Mouse (Mus musculus): ENCODE data around the gene Serpina5.
"Not testable (repeated sequence)": the region's sequence is repeated elsewhere in the genome, so short reads cannot be mapped to it uniquely, and the experiment has no call there.

Gene Serpina5

GRCm38 (mm10) chr12:104108507-104108906 lies 7.6 kb downstream of the Serpina5 start:
- H3K4me3 ChIP-seq (replicated peaks; ENCODE audit: low read length), result no peak overlapping the region
- no peak for TF ChIP-seq POU5F1 (IDR thresholded peaks at IDR 0.05; ENCODE audit: borderline replicate concordance, low read length)
- no peak for TF ChIP-seq NANOG (IDR thresholded peaks at IDR 0.05; ENCODE audit: borderline replicate concordance, low read length)
- TF ChIP-seq CTCF (conservative IDR thresholded peaks at IDR 0.05; ENCODE audit: low read length), result no peak

GRCm38 (mm10) chr12:104112333-104112732 lies 11.4 kb downstream of the Serpina5 start, which contains the start of gene Serpina3a:
Gene Serpina3a (plus strand): TSS chr12:104112724.
- H3K4me1 ChIP-seq (replicated peaks; ENCODE audit: low read depth, low read length); H3K9me3 ChIP-seq (ENCODE audit: low read length); H3K27me3 ChIP-seq (ENCODE audit: insufficient read depth, low read length); H3K36me3 ChIP-seq (ENCODE audit: insufficient read depth, low read length); H3K4me3 ChIP-seq (replicated peaks; ENCODE audit: low read length): not testable (repeated sequence)

More at GRCm38 (mm10) chr12:104108507-104108906, 7.6 kb downstream of the Serpina5 start:
- 0 out of 2 replicates have a peak, but pooled peaks cover 6% of the 10 kb centered on the region for H3K9me3 ChIP-seq (ENCODE audit: low read length)
- no peaks in the 10 kb centered on the region for H3K4me1 ChIP-seq (replicated peaks; ENCODE audit: low read depth, low read length)
- no peaks in the 10 kb centered on the region for H3K27me3 ChIP-seq (ENCODE audit: insufficient read depth, low read length)
- no peaks in the 10 kb centered on the region for H3K36me3 ChIP-seq (ENCODE audit: insufficient read depth, low read length)

DNA sequence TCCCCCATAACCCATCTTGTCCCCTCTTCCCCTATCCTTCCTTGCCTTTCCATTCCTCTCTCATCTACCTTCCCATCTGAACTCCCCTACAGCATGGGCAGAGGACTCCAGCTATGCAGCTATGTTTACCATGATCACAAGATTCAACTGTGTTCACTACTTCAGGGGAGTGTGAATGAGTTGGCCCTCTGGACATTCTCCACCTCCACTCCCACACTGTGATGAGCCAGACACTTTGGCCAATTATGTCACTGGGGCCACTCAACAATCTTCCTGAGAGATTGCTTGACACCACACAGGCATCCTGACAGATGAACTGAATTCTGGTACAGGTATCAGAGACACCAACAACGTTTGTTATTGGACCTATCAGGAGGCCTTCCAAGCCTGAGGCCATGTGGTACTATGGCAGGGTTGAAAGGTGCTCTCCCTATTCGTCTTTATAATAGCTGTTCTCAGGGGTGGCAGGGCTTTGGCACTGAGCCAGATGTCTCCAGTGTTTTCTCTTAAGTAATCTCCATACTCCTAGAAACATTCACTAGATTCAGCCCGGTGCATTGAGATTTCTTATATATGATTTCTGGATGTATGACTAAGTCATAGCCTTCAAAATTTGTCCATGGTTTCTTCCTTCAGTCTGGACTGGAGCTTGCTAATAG lies 14.1 kb downstream of the Serpina5 start:
- TF ChIP-seq POU5F1 (IDR thresholded peaks at IDR 0.05; ENCODE audit: borderline replicate concordance, low read length) (no peak), NANOG (IDR thresholded peaks at IDR 0.05; ENCODE audit: borderline replicate concordance, low read length) (no peak), CTCF (conservative IDR thresholded peaks at IDR 0.05; ENCODE audit: low read length) (no peak)
- peaks cover 6% of the 10 kb centered on the region for H3K9me3 ChIP-seq (ENCODE audit: low read length)
- no peaks in the 10 kb centered on the region for H3K27me3 ChIP-seq (ENCODE audit: insufficient read depth, low read length)
- no peak overlapping the region for H3K4me3 ChIP-seq (replicated peaks; ENCODE audit: low read length)
- no peaks in the 10 kb centered on the region for H3K36me3 ChIP-seq (ENCODE audit: insufficient read depth, low read length)
- no peaks in the 10 kb centered on the region for H3K4me1 ChIP-seq (replicated peaks; ENCODE audit: low read depth, low read length)

DNA sequence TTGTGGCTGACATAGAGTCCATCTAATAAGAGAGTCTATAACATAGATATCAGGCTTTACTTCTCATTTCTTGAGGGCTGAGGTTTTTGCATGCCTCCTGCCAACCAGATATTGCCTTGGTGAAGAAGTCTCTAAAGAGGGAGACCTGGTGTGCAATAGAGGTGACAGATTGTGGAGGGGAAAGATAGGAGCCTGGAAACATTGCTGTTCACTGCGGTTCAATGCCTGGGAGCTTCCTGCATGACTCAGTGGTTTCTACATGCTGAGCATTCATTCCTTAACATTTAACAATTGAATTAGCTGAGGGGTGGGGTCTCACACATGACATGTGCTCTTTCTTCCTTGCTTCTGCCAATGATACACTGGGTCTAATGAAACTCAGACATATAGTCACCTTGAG lies 22.2 kb downstream of the Serpina5 start:
- TF ChIP-seq POU5F1 (IDR thresholded peaks at IDR 0.05; ENCODE audit: borderline replicate concordance, low read length), result no peak
- no peak for TF ChIP-seq NANOG (IDR thresholded peaks at IDR 0.05; ENCODE audit: borderline replicate concordance, low read length)
- TF ChIP-seq CTCF (conservative IDR thresholded peaks at IDR 0.05; ENCODE audit: low read length), result no peak
- H3K4me1 ChIP-seq (replicated peaks; ENCODE audit: low read depth, low read length), result no peaks in the 10 kb centered on the region
- H3K27me3 ChIP-seq (ENCODE audit: insufficient read depth, low read length), result no peaks in the 10 kb centered on the region
- H3K4me3 ChIP-seq (replicated peaks; ENCODE audit: low read length), result no peak overlapping the region
- H3K36me3 ChIP-seq (ENCODE audit: insufficient read depth, low read length), result no peaks in the 10 kb centered on the region
- peaks cover 3% of the 10 kb centered on the region for H3K9me3 ChIP-seq (ENCODE audit: low read length)

DNA sequence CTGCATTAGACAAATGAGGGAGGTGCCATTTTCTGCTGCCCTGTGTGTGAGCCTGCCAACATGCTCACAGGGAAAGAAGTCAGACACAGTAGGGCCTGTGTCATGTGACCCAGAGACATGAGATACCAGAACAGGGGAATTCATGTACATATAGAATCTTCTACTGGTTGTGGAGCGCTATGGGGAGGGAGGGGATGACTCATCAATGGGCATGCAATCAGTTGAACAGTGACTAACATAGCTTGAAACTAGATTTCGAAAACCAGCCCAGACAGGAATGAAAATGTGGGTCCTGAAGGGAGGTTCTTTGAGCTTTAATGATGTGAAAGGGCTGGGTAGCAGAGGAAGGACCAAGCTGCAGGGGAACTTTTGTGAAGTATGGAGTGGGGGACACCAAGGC lies 23.1 kb downstream of the Serpina5 start:
- Histone ChIP-seq H3K4me1 (replicated peaks; ENCODE audit: low read depth, low read length) (no peaks in the 10 kb centered on the region), H3K27me3 (ENCODE audit: insufficient read depth, low read length) (no peaks in the 10 kb centered on the region), H3K9me3 (ENCODE audit: low read length) (peaks cover 3% of the 10 kb centered on the region), H3K36me3 (ENCODE audit: insufficient read depth, low read length) (no peaks in the 10 kb centered on the region), H3K4me3 (replicated peaks; ENCODE audit: low read length) (no peak overlapping the region)
- TF ChIP-seq CTCF (conservative IDR thresholded peaks at IDR 0.05; ENCODE audit: low read length) (no peak), POU5F1 (IDR thresholded peaks at IDR 0.05; ENCODE audit: borderline replicate concordance, low read length) (no peak), NANOG (IDR thresholded peaks at IDR 0.05; ENCODE audit: borderline replicate concordance, low read length) (no peak)

- Histone ChIP-seq H3K9me3 (ENCODE audit: low read length) (peaks cover 2% of the 10 kb centered on the region), H3K36me3 (ENCODE audit: insufficient read depth, low read length) (no peaks in the 10 kb centered on the region), H3K27me3 (ENCODE audit: insufficient read depth, low read length) (no peaks in the 10 kb centered on the region), H3K4me3 (replicated peaks; ENCODE audit: low read length) (no peak overlapping the region), H3K4me1 (replicated peaks; ENCODE audit: low read depth, low read length) (no peaks in the 10 kb centered on the region)
- TF ChIP-seq POU5F1 (IDR thresholded peaks at IDR 0.05; ENCODE audit: borderline replicate concordance, low read length), result no peak
- no peak for TF ChIP-seq CTCF (conservative IDR thresholded peaks at IDR 0.05; ENCODE audit: low read length)
- TF ChIP-seq NANOG (IDR thresholded peaks at IDR 0.05; ENCODE audit: borderline replicate concordance, low read length), result no peak
Measured at GRCm38 (mm10) chr12:104125021-104125560, 24.2 kb downstream of the Serpina5 start.

DNA sequence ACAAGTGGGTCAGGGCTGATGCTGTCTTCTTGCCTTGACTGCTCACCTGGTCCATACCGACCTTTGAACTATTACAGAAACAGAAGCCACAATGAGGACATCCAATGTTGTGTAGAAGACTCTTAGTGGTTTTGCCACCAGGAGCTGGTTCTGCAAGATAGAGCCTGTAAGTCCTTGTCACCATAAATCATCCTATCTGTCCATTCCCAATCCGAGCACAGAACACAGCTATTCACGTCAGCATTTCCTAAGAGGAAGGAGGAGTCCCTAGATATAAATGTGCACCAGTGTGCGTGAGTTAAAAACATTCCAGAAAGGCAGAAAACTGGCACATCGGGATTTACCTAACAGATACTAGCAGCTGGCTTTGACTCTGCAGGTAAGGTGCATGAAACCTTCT lies 26.8 kb downstream of the Serpina5 start, which contains the start of gene Serpina3b:
TSS of gene Serpina3b (plus strand) at position 301 of the 400 bp plus-strand sequence.
- Histone ChIP-seq H3K27me3 (ENCODE audit: insufficient read depth, low read length) (no peaks in the 10 kb centered on the region), H3K9me3 (ENCODE audit: low read length) (no peaks in the 10 kb centered on the region), H3K4me3 (replicated peaks; ENCODE audit: low read length) (no peak within 1 kb of the TSS), H3K36me3 (ENCODE audit: insufficient read depth, low read length) (no peaks in the 10 kb centered on the region), H3K4me1 (replicated peaks; ENCODE audit: low read depth, low read length) (no peaks in the 10 kb centered on the region)
- no peak for TF ChIP-seq NANOG (IDR thresholded peaks at IDR 0.05; ENCODE audit: borderline replicate concordance, low read length)
- no peak for TF ChIP-seq POU5F1 (IDR thresholded peaks at IDR 0.05; ENCODE audit: borderline replicate concordance, low read length)
- no peak for TF ChIP-seq CTCF (conservative IDR thresholded peaks at IDR 0.05; ENCODE audit: low read length)

- TF ChIP-seq POU5F1 (IDR thresholded peaks at IDR 0.05; ENCODE audit: borderline replicate concordance, low read length), result no peak
- TF ChIP-seq NANOG (IDR thresholded peaks at IDR 0.05; ENCODE audit: borderline replicate concordance, low read length), result no peak
- TF ChIP-seq CTCF (conservative IDR thresholded peaks at IDR 0.05; ENCODE audit: low read length), result no peak
- H3K27me3 ChIP-seq (ENCODE audit: insufficient read depth, low read length), result no peaks in the 10 kb centered on the region
- no peaks in the 10 kb centered on the region for H3K4me1 ChIP-seq (replicated peaks; ENCODE audit: low read depth, low read length)
- no peaks in the 10 kb centered on the region for H3K9me3 ChIP-seq (ENCODE audit: low read length)
- H3K4me3 ChIP-seq (replicated peaks; ENCODE audit: low read length), result no peak overlapping the region
- H3K36me3 ChIP-seq (ENCODE audit: insufficient read depth, low read length), result no peaks in the 10 kb centered on the region
Measured at GRCm38 (mm10) chr12:104131041-104131440, 30.1 kb downstream of the Serpina5 start.

DNA sequence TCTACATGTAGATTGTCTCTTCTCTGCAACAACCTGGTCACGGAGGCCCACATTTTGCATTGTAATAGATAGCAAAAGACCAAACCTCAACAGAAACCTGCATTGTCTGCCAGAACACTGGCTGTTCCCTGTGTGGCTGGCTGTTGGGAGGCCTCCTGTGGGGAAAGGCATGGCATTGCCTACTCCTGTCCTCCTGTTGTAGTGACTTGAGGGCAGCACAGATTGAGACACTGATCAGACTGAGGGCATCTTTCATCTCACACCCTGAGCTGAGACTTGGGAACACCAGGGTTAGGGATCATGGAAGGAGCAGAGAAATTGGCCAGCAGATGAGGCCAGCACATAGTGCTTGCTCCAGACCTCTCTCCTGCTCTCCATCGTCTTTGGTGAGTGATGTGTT lies 37.3 kb downstream of the Serpina5 start:
- TF ChIP-seq NANOG (IDR thresholded peaks at IDR 0.05; ENCODE audit: borderline replicate concordance, low read length) (no peak), POU5F1 (IDR thresholded peaks at IDR 0.05; ENCODE audit: borderline replicate concordance, low read length) (no peak), CTCF (conservative IDR thresholded peaks at IDR 0.05; ENCODE audit: low read length) (no peak)
- Histone ChIP-seq H3K4me3 (replicated peaks; ENCODE audit: low read length) (no peak overlapping the region), H3K9me3 (ENCODE audit: low read length) (no peaks in the 10 kb centered on the region), H3K4me1 (replicated peaks; ENCODE audit: low read depth, low read length) (no peaks in the 10 kb centered on the region), H3K27me3 (ENCODE audit: insufficient read depth, low read length) (no peaks in the 10 kb centered on the region), H3K36me3 (ENCODE audit: insufficient read depth, low read length) (no peaks in the 10 kb centered on the region)

All from E14TG2a.4 (cell line).